Mouse (Mus musculus): ENCODE measurements around the gene Hsd17b2. TPM values are rescaled to one million over a fixed set of nuclear protein-coding genes. Genes with fewer than 3 reads are reported as not detected.

Hsd17b2 gene
- polyA plus RNA-seq (2012; fragmentation: generic; extraction: Trizol): not detected

DNA sequence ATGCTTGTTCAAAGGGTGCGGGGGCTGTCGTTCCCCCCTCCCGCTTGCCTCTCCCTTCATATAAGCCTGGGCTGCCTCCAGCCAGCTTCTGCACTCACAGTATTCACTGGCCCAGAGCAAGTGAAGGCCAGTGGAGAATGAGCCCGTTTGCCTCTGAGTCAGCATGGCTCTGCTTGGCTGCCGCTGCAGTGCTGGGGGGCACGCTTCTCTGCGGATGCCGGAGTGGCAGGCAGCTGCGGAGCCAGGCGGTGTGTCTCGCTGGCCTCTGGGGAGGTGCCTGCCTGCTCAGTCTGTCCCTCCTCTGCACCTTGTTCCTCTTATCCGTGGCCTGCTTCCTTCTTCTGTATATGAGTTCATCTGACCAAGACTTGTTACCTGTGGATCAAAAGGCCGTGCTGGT lies at the start of gene Hsd17b2:
TSS of gene Hsd17b2 (plus strand) at position 46 of the 400 bp plus-strand sequence.

DNA sequence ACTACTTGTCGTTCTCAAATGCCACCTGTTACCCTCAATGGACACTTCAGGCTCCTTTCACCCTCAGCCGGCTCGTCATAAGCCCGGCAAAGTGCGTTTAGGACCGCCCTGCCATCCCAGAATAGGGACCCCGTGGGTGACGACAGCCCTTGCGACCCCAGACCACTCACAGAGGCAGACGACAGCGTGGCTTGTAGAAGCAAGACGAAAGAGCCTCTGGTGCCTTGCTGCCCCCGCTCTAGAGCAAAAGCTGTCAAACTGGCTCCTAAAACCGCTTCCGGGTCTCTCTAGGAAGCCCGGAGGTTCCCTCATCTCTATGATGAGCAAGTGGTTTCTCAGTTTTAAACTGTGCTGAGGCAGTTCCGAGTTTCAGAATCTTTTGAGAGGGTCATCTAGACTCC lies 28.3 kb upstream of the Hsd17b2 start, which contains the start of gene Sdr42e1:
TSS of gene Sdr42e1 (minus strand) at position 260 of the 401 bp plus-strand sequence.

DNA sequence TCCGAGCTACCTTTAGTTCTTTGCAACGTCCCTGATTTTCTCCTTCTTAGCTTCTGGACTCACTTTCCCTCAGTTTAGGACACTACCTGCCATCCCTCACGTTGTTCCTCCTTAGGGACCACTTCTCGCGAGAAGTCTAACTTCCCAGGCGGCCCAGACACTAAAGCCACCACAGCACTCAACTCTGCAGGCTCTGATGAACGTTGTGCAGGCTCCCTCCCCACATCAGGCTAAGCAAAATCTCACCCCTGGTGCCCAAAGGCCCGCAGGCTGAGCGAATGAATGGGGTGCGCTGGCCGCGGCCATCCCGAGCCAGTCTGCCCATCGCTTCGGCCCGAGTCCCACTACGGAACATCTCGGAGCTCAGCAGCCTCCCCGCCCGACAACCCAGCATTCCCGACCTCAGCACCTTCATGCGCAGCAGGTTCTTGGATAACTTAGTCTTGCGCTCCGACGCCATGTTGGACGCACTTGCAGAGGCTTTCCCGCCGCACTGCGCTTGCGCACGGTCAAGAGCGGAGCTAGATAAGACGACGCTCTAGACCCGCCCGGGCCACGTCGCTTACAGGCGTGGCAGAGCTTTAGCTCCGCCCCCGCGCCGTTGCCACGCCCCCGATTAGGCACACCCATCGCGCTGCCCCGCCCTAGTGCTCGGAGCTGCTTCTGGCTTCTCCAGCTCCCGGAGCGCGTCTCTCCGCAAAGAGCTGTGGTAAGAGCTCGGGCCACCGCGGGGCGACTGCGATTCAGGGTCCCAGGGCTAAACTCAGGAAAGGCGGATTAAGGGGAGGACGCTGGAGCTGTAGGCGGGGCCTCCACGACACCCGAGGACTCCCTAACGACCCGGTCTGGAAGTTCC lies 100.0 kb downstream of the Hsd17b2 start, which contains the start of gene Mphosph6:
TSS of gene Mphosph6 (minus strand) at position 501 of the 856 bp plus-strand sequence.

Other genes with a start within 250 kb of the Hsd17b2 start
- under 1 TPM; 0.38 to 0.53 TPM for gene Plcg2, start 203.6 kb upstream of the Hsd17b2 start, polyA plus RNA-seq (2012; fragmentation: generic; extraction: Trizol)
- gene Sdr42e1, start 28.2 kb upstream of the Hsd17b2 start, polyA plus RNA-seq (2012; fragmentation: generic; extraction: Trizol): under 1 TPM; 0.01 to 0.07 TPM
- 10 to 100 TPM in 1 of 2 experiments, 1 to 10 TPM in 1; 3.5 to 10.8 TPM for gene Mphosph6, start 100.0 kb downstream of the Hsd17b2 start, polyA plus RNA-seq (2012; fragmentation: generic; extraction: Trizol)